Mouse (Mus musculus): ENCODE data around the gene Hypm. TPM values are rescaled to one million over a fixed set of nuclear protein-coding genes. Genes with fewer than 3 reads are reported as not detected.

The Hypm gene
- polyA plus RNA-seq (2015; fragmentation: Nextera tagmentation; extraction: Ambion mirVana): not detected in 2 replicates

- Histone ChIP-seq H3K4me2 (no peak within 1 kb of the TSS), H3K36me3 (no peaks in the 10 kb centered on the region), H3K9ac (no peak within 1 kb of the TSS), H3K4me3 (no peak within 1 kb of the TSS), H3K9me3 (no peaks in the 10 kb centered on the region; the same call in 1 of the 2 replicates), H3K4me1 (replicated peaks) (no peaks in the 10 kb centered on the region), H3K27me3 (no peaks in the 10 kb centered on the region), H3K27ac (no peak within 1 kb of the TSS)
- no peak for ATAC-seq (ENCODE audit: low FRiP score)
- 83% methylated on average over 3 of the region's 3 CpGs for WGBS
Measured at GRCm38 (mm10) chrX:9846628-9847027, at the start of gene Hypm. Gene Hypm, plus strand, starts transcription at chrX:9846928.

GRCm38 (mm10) chrX:9810101-9810500, 36.6 kb upstream of the Hypm start:
- ATAC-seq (ENCODE audit: low FRiP score): no peak
- no peak overlapping the region for H3K4me2 ChIP-seq
- no peaks in the 10 kb centered on the region for H3K27me3 ChIP-seq
- H3K9me3 ChIP-seq: no peaks in the 10 kb centered on the region
- no peak overlapping the region for H3K9ac ChIP-seq
- H3K4me1 ChIP-seq (replicated peaks): no peaks in the 10 kb centered on the region
- no peak overlapping the region for H3K27ac ChIP-seq
- no peak overlapping the region for H3K4me3 ChIP-seq
- no peaks in the 10 kb centered on the region for H3K36me3 ChIP-seq
- WGBS: 83% methylated on average over 1 of the region's 1 CpGs

- no peaks in the 10 kb centered on the region for H3K9me3 ChIP-seq
- no peak for ATAC-seq (ENCODE audit: low FRiP score)
Measured at GRCm38 (mm10) chrX:9812469-9812868, 34.3 kb upstream of the Hypm start.

GRCm38 (mm10) chrX:9834779-9835178, 11.9 kb upstream of the Hypm start:
- Histone ChIP-seq H3K4me3 (no peak overlapping the region), H3K4me1 (replicated peaks) (no peaks in the 10 kb centered on the region), H3K36me3 (no peaks in the 10 kb centered on the region), H3K4me2 (no peak overlapping the region), H3K27ac (no peak overlapping the region), H3K9ac (no peak overlapping the region), H3K27me3 (no peaks in the 10 kb centered on the region), H3K9me3 (no peaks in the 10 kb centered on the region)
- ATAC-seq (ENCODE audit: low FRiP score): no peak
- WGBS: 76% methylated on average over 2 of the region's 2 CpGs

More at GRCm38 (mm10) chrX:9812469-9812868, 34.3 kb upstream of the Hypm start:
- no peaks in the 10 kb centered on the region for H3K36me3 ChIP-seq
- H3K27ac ChIP-seq: no peak overlapping the region
- no peak overlapping the region for H3K4me2 ChIP-seq
- no peaks in the 10 kb centered on the region for H3K4me1 ChIP-seq (replicated peaks)
- no peaks in the 10 kb centered on the region for H3K27me3 ChIP-seq
- H3K9ac ChIP-seq: no peak overlapping the region
- no peak overlapping the region for H3K4me3 ChIP-seq

GRCm38 (mm10) chrX:9849403-9849802, 2.7 kb downstream of the Hypm start, which contains the start of gene H2al3:
Gene H2al3, plus strand, starts transcription at chrX:9849703.
- WGBS: 23% methylated on average over 1 of the region's 1 CpGs
- H3K27ac ChIP-seq: no peak within 1 kb of the TSS
- ATAC-seq (ENCODE audit: low FRiP score): no peak

GRCm38 (mm10) chrX:9861859-9862258, 15.1 kb downstream of the Hypm start:
- WGBS: 91% methylated on average over 2 of the region's 2 CpGs

More at GRCm38 (mm10) chrX:9849403-9849802, 2.7 kb downstream of the Hypm start, which contains the start of gene H2al3:
- Histone ChIP-seq H3K9ac (no peak within 1 kb of the TSS), H3K9me3 (no peaks in the 10 kb centered on the region; the same call in 1 of the 2 replicates), H3K4me3 (no peak within 1 kb of the TSS), H3K4me2 (no peak within 1 kb of the TSS), H3K27me3 (no peaks in the 10 kb centered on the region), H3K4me1 (replicated peaks) (no peaks in the 10 kb centered on the region), H3K36me3 (no peaks in the 10 kb centered on the region)

GRCm38 (mm10) chrX:9875519-9875918, 28.8 kb downstream of the Hypm start:
- H3K4me1 ChIP-seq (replicated peaks): no peaks in the 10 kb centered on the region
- H3K27me3 ChIP-seq: no peaks in the 10 kb centered on the region
- H3K27ac ChIP-seq: no peak overlapping the region
- H3K4me2 ChIP-seq: no peak overlapping the region
- WGBS: 92% methylated on average over 2 of the region's 2 CpGs
- no peak overlapping the region for H3K9ac ChIP-seq
- ATAC-seq (ENCODE audit: low FRiP score): no peak
- H3K36me3 ChIP-seq: no peaks in the 10 kb centered on the region
- H3K4me3 ChIP-seq: no peak overlapping the region
- no peaks in the 10 kb centered on the region for H3K9me3 ChIP-seq

More at GRCm38 (mm10) chrX:9861859-9862258, 15.1 kb downstream of the Hypm start:
- H3K27ac ChIP-seq: no peak overlapping the region
- H3K4me3 ChIP-seq: no peak overlapping the region
- H3K27me3 ChIP-seq: no peaks in the 10 kb centered on the region
- no peak overlapping the region for H3K4me2 ChIP-seq
- no peaks in the 10 kb centered on the region for H3K9me3 ChIP-seq
- H3K4me1 ChIP-seq (replicated peaks): no peaks in the 10 kb centered on the region
- no peak for ATAC-seq (ENCODE audit: low FRiP score)
- no peaks in the 10 kb centered on the region for H3K36me3 ChIP-seq
- no peak overlapping the region for H3K9ac ChIP-seq

GRCm38 (mm10) chrX:9885322-9885721, 38.6 kb downstream of the Hypm start, which contains the start of gene Sytl5:
Gene Sytl5, plus strand, starts transcription at chrX:9885622.
- H3K4me1 ChIP-seq (replicated peaks): no peaks in the 10 kb centered on the region
- no peaks in the 10 kb centered on the region for H3K27me3 ChIP-seq
- no peak within 1 kb of the TSS for H3K4me2 ChIP-seq
- H3K9ac ChIP-seq: no peak within 1 kb of the TSS
- H3K9me3 ChIP-seq: no peaks in the 10 kb centered on the region
- 63% methylated on average over 2 of the region's 2 CpGs for WGBS
- no peak within 1 kb of the TSS for H3K27ac ChIP-seq
- H3K4me3 ChIP-seq: no peak within 1 kb of the TSS
- ATAC-seq (ENCODE audit: low FRiP score): no peak
- no peaks in the 10 kb centered on the region for H3K36me3 ChIP-seq

Other genes starting within 250 kb of the Hypm start
- 32.0 and 32.4 TPM in 2 replicates for gene Dynlt3, start 183.9 kb upstream of the Hypm start, polyA plus RNA-seq (2015; fragmentation: Nextera tagmentation; extraction: Ambion mirVana)
- gene H2al3, start 2.8 kb downstream of the Hypm start, polyA plus RNA-seq (2015; fragmentation: Nextera tagmentation; extraction: Ambion mirVana): not detected in 2 replicates
- gene Sytl5, start 38.7 kb downstream of the Hypm start, polyA plus RNA-seq (2015; fragmentation: Nextera tagmentation; extraction: Ambion mirVana): 0.34 and 0.57 TPM in 2 replicates

All from hindbrain, embryonic 13.5 days (tissue).